Mouse (Mus musculus) ES-Bruce4 (cell line): Measurements from ENCODE around the gene Mx1. TPM values are rescaled to one million over a fixed set of nuclear protein-coding genes. Genes with fewer than 3 reads are reported as not detected.

Experiments used
- H3K27ac ChIP-seq: 2 replicates; pipeline ENCODE4 v1.5.1; 2012; ENCODE audit warnings: low read length, inconsistent platforms; ENCODE audit not compliant: insufficient read depth
- H3K27me3 ChIP-seq: 2 replicates; pipeline ENCODE4 v1.6.1; 2012; ENCODE audit warnings: mild to moderate bottlenecking, low read length, inconsistent platforms; ENCODE audit not compliant: control insufficient read depth, poor library complexity, insufficient read depth, severe bottlenecking
- H3K36me3 ChIP-seq: 2 replicates; pipeline ENCODE4 v1.6.1; 2012; ENCODE audit warnings: inconsistent platforms, mild to moderate bottlenecking, low read length, moderate library complexity; ENCODE audit not compliant: control insufficient read depth, poor library complexity, insufficient read depth, severe bottlenecking
- H3K4me1 ChIP-seq: one replicate; pipeline ENCODE4 v1.8.1; 2011; ENCODE audit warnings: low read length; ENCODE audit not compliant: control insufficient read depth, insufficient read depth
- H3K4me3 ChIP-seq: 2 replicates; pipeline ENCODE4 v1.5.1; 2011; ENCODE audit warnings: low read depth, mild to moderate bottlenecking, low read length
- H3K9ac ChIP-seq: 2 replicates; pipeline ENCODE4 v1.6.1; 2012; ENCODE audit warnings: low read depth, mild to moderate bottlenecking, inconsistent platforms; ENCODE audit not compliant: poor library complexity, severe bottlenecking
- H3K9me3 ChIP-seq: replicated peaks from 2 replicates; pipeline ENCODE4 v1.6.1; 2012; ENCODE audit warnings: mild to moderate bottlenecking, low read length, inconsistent platforms; ENCODE audit not compliant: control insufficient read depth, poor library complexity, insufficient read depth, severe bottlenecking
- CTCF ChIP-seq: IDR thresholded peaks from one replicate; pipeline ENCODE4 v1.8.1; 2011; ENCODE audit warnings: low read depth, low read length
- EP300 ChIP-seq: IDR thresholded peaks from 2 replicates; pipeline ENCODE4 v1.6.1; 2011; ENCODE audit warnings: low read depth, low read length; ENCODE audit not compliant: insufficient read depth
- POLR2A ChIP-seq: IDR thresholded peaks from one replicate; pipeline ENCODE4 v1.8.1; 2011; ENCODE audit warnings: low read length; ENCODE audit not compliant: insufficient read depth
- polyA plus RNA-seq: library from polyadenylated mRNA; stranded (reverse); fragments of >200 nt; gene quantifications from 2 replicates; pipeline ENCODE4 v1.2.4, GENCODE M21; 2011; ENCODE audit warnings: low read depth; ENCODE audit not compliant: missing spikeins, insufficient read depth, insufficient read length

Mx1 gene
- polyA plus RNA-seq, 1 experiment, result not detected

GRCm38 (mm10) chr16:97441967-97442366, 20.7 kb downstream of the Mx1 start:
- H3K27me3 ChIP-seq, result no peaks in the 10 kb centered on the region
- no peaks in the 10 kb centered on the region for H3K36me3 ChIP-seq
- H3K9me3 ChIP-seq, result no peaks in the 10 kb centered on the region
- H3K4me3 ChIP-seq, result no peak overlapping the region
- TF ChIP-seq CTCF (no peak), EP300 (no peak), POLR2A (no peak)
- H3K9ac ChIP-seq, result no peak overlapping the region
- H3K27ac ChIP-seq, result no peak overlapping the region
- no peaks in the 10 kb centered on the region for H3K4me1 ChIP-seq

GRCm38 (mm10) chr16:97438191-97438590, 24.5 kb downstream of the Mx1 start:
- Histone ChIP-seq H3K9me3 (no peaks in the 10 kb centered on the region), H3K4me1 (no peaks in the 10 kb centered on the region), H3K27me3 (no peaks in the 10 kb centered on the region), H3K9ac (no peak overlapping the region), H3K4me3 (no peak overlapping the region), H3K27ac (no peak overlapping the region), H3K36me3 (no peaks in the 10 kb centered on the region)
- TF ChIP-seq EP300 (no peak), POLR2A (no peak), CTCF (no peak)

- H3K9me3 ChIP-seq, result no peaks in the 10 kb centered on the region
- H3K27ac ChIP-seq, result no peak overlapping the region
- no peaks in the 10 kb centered on the region for H3K4me1 ChIP-seq
- H3K9ac ChIP-seq, result no peak overlapping the region
- TF ChIP-seq POLR2A (no peak), EP300 (no peak), CTCF (no peak)
- no peak overlapping the region for H3K4me3 ChIP-seq
- H3K36me3 ChIP-seq, result no peaks in the 10 kb centered on the region
- no peaks in the 10 kb centered on the region for H3K27me3 ChIP-seq
Observed at GRCm38 (mm10) chr16:97437448-97438056, 25.2 kb downstream of the Mx1 start.

GRCm38 (mm10) chr16:97434206-97434605, 28.5 kb downstream of the Mx1 start:
- H3K4me3 ChIP-seq, result no peak overlapping the region
- no peak overlapping the region for H3K27ac ChIP-seq
- no peak for TF ChIP-seq POLR2A
- TF ChIP-seq CTCF, result no peak
- TF ChIP-seq EP300, result no peak
- no peaks in the 10 kb centered on the region for H3K4me1 ChIP-seq
- no peaks in the 10 kb centered on the region for H3K36me3 ChIP-seq
- H3K9ac ChIP-seq, result no peak overlapping the region
- H3K27me3 ChIP-seq, result no peaks in the 10 kb centered on the region
- no peaks in the 10 kb centered on the region for H3K9me3 ChIP-seq

- no peaks in the 10 kb centered on the region for H3K4me1 ChIP-seq
- H3K4me3 ChIP-seq, result no peak overlapping the region
- H3K27ac ChIP-seq, result no peak overlapping the region
- H3K27me3 ChIP-seq, result no peaks in the 10 kb centered on the region
- H3K9me3 ChIP-seq, result no peaks in the 10 kb centered on the region
- no peaks in the 10 kb centered on the region for H3K36me3 ChIP-seq
- no peak overlapping the region for H3K9ac ChIP-seq
- TF ChIP-seq EP300 (no peak), CTCF (no peak), POLR2A (no peak)
Observed at GRCm38 (mm10) chr16:97431328-97431727, 31.4 kb downstream of the Mx1 start.

- H3K4me1 ChIP-seq, result no peaks in the 10 kb centered on the region
- H3K9ac ChIP-seq, result no peak overlapping the region
- no peaks in the 10 kb centered on the region for H3K27me3 ChIP-seq
- H3K36me3 ChIP-seq, result no peaks in the 10 kb centered on the region
- no peak overlapping the region for H3K4me3 ChIP-seq
- H3K27ac ChIP-seq, result no peak overlapping the region
- TF ChIP-seq POLR2A (no peak), CTCF (no peak), EP300 (no peak)
- no peaks in the 10 kb centered on the region for H3K9me3 ChIP-seq
Observed at GRCm38 (mm10) chr16:97430091-97430490, 32.6 kb downstream of the Mx1 start.
